Mouse (Mus musculus): ENCODE measurements around the gene Trim71.

Gene Trim71

GRCm38 (mm10) chr9:114484771-114485170, 79.4 kb downstream of the Trim71 start:
- no peak for DNase-seq (ENCODE audit: low spot score)

GRCm38 (mm10) chr9:114480940-114481339, 83.2 kb downstream of the Trim71 start:
- DNase-seq (ENCODE audit: low spot score), result no peak

- DNase-seq (ENCODE audit: low spot score), result no peak
Observed at GRCm38 (mm10) chr9:114477019-114477418, 87.2 kb downstream of the Trim71 start.

- DNase-seq (ENCODE audit: low spot score), result no peak
Observed at GRCm38 (mm10) chr9:114471892-114472291, 92.3 kb downstream of the Trim71 start.

GRCm38 (mm10) chr9:114468701-114469100, 95.5 kb downstream of the Trim71 start:
- no peak for DNase-seq (ENCODE audit: low spot score)

- no peak for DNase-seq (ENCODE audit: low spot score)
Observed at GRCm38 (mm10) chr9:114468217-114468616, 96.0 kb downstream of the Trim71 start.

- no peak for DNase-seq (ENCODE audit: low spot score)
Observed at GRCm38 (mm10) chr9:114466871-114467270, 97.3 kb downstream of the Trim71 start.

GRCm38 (mm10) chr9:114465442-114465841, 98.7 kb downstream of the Trim71 start:
- DNase-seq (ENCODE audit: low spot score), result no peak

- DNase-seq (ENCODE audit: low spot score), result no peak
Observed at GRCm38 (mm10) chr9:114462569-114462968, 101.6 kb downstream of the Trim71 start.

- no peak for DNase-seq (ENCODE audit: low spot score)
Observed at GRCm38 (mm10) chr9:114458436-114458835, 105.7 kb downstream of the Trim71 start.
